Mouse (Mus musculus) adrenal gland, adult 2 months (tissue): ENCODE measurements around the gene Rap1a. TPM values are rescaled to one million over a fixed set of nuclear protein-coding genes. Genes with fewer than 3 reads are reported as not detected.

Source experiments
- DNase-seq: peaks from one replicate; pipeline ENCODE4 v3.0.0; 2021
- polyA plus RNA-seq: library from polyadenylated mRNA; depleted of rRNA; stranded (reverse); fragments of >200 nt; gene quantifications from 2 replicates; pipeline ENCODE4 v1.2.3, GENCODE M21; 2012; rRNA removed
- total RNA-seq, 2 experiments: library from RNA; stranded (reverse); gene quantifications; 2 replicates each; pipeline ENCODE4 v1.2.3; 2021

Rap1a gene
- total and polyA plus RNA-seq, 3 experiments, result 1.6 to 188 (median 143) TPM

- no peak for DNase-seq
Measured at GRCm38 (mm10) chr3:105693327-105694080, 107.6 kb downstream of the Rap1a start.

GRCm38 (mm10) chr3:105688536-105688935 is 112.6 kb downstream of the Rap1a start:
- no peak for DNase-seq

- DNase-seq, result peak; percentile 96
Measured at GRCm38 (mm10) chr3:105687324-105688060, 113.6 kb downstream of the Rap1a start, which contains the start of gene Ddx20. Ddx20 (minus strand) TSS chr3:105687574.

GRCm38 (mm10) chr3:105686394-105687323 is 114.5 kb downstream of the Rap1a start:
- no peak for DNase-seq

- no peak for DNase-seq
Measured at GRCm38 (mm10) chr3:105680346-105680745, 120.8 kb downstream of the Rap1a start.

Other genes with a start within 250 kb of the Rap1a start
- gene Ddx20, start 113.8 kb downstream of the Rap1a start, total RNA-seq, result 10 to 100 TPM; 16.9 to 17.0 TPM
- gene Ddx20, start 113.8 kb downstream of the Rap1a start, polyA plus RNA-seq, result 25.4 and 26.4 TPM in 2 replicates
- gene Inka2, start 96.7 kb downstream of the Rap1a start, total RNA-seq, result 1 to 10 TPM; 1.3 to 3.6 TPM
- gene Inka2, start 96.7 kb downstream of the Rap1a start, polyA plus RNA-seq, result 0.54 and 0.91 TPM in 2 replicates
- under 1 TPM; 0.12 to 0.35 TPM for gene Adora3, start 69.5 kb upstream of the Rap1a start, total RNA-seq
- 0.18 and 0.28 TPM in 2 replicates for gene Adora3, start 69.5 kb upstream of the Rap1a start, polyA plus RNA-seq
- not detected for gene Tmigd3, start 69.6 kb upstream of the Rap1a start, total RNA-seq
- not detected in 2 replicates for gene Tmigd3, start 69.6 kb upstream of the Rap1a start, polyA plus RNA-seq
- gene I830077J02Rik, start 131.3 kb upstream of the Rap1a start, total RNA-seq, result 1 to 10 TPM in 1 of 2 experiments, under 1 TPM in 1; 0.29 to 1.7 TPM
- 0.43 and 0.56 TPM in 2 replicates for gene I830077J02Rik, start 131.3 kb upstream of the Rap1a start, polyA plus RNA-seq
- 10 to 100 TPM; 63.8 to 68.6 TPM for gene Wdr77, start 158.0 kb upstream of the Rap1a start, total RNA-seq
- 19.8 and 23.4 TPM in 2 replicates for gene Wdr77, start 158.0 kb upstream of the Rap1a start, polyA plus RNA-seq
- gene Atp5f1, start 158.8 kb upstream of the Rap1a start, total RNA-seq, result 100 to 1,000 TPM; 364 to 394 TPM
- 191 and 198 TPM in 2 replicates for gene Atp5f1, start 158.8 kb upstream of the Rap1a start, polyA plus RNA-seq
- 1 to 10 TPM in 1 of 2 experiments, under 1 TPM in 1; 0.38 to 1.1 TPM for gene Ovgp1, start 172.4 kb upstream of the Rap1a start, total RNA-seq
- gene Ovgp1, start 172.4 kb upstream of the Rap1a start, polyA plus RNA-seq, result 0.58 and 0.77 TPM in 2 replicates
- gene Pifo, start 213.3 kb upstream of the Rap1a start, total RNA-seq, result not detected
- gene Pifo, start 213.3 kb upstream of the Rap1a start, polyA plus RNA-seq, result not detected in 2 replicates
- not detected for gene Chil5, start 231.5 kb upstream of the Rap1a start, total RNA-seq
- gene Chil5, start 231.5 kb upstream of the Rap1a start, polyA plus RNA-seq, result not detected in 2 replicates